Mouse (Mus musculus) cerebral cortex, adult 2 months (tissue): ENCODE data around the gene Lrrc25.

Source experiments
- WGBS: fragments of 180-500 bp; shearing (Covaris S2); methylation state at CpG from one replicate; pipeline ENCODE4 v1.1.7; 2018; 5-methylcytosine and 5-hydroxymethylcytosine counted together

Gene Lrrc25

DNA sequence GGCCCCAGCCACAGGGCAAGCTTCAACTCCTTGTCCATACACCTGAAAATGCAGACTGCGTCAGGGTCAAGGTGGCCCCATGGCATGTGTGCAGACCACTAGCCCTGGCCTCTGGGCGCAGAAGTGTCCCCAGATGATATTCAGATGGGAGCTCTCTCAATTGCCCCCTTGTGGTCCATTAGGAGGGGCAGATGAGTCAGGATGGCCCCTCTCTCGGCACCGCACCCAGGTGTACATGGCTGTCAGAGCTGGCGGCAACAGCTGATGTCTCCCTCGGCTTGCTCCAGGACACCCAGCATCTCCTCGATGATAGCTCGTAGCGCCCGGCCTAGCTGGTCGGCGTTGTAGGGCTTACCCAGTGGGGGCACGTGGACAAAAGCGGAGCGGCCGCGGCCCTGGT is 34.4 kb downstream of the Lrrc25 start:
- WGBS: 96% methylated on average over 17 of the region's 17 CpGs

DNA sequence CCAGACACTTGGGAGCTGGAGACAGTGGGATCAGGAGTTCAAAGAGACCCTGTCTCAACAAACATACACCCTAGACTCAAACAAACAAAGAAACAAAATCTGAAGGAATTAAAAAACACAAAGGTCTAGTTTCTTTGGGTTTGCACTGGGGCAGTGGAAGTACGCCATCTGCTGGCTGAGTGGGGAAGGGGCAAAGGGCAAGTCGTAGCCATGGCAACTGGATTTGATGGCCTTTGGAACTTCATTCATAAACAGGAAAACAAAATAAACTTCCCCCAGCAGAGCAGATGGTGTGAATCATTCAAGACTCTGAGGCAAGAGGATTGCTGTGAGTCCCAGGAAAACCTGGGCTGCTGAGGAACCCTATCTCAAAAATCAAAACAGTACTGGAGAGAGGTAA is 37.3 kb downstream of the Lrrc25 start:
- 47% methylated on average over 2 of the region's 2 CpGs for WGBS

DNA sequence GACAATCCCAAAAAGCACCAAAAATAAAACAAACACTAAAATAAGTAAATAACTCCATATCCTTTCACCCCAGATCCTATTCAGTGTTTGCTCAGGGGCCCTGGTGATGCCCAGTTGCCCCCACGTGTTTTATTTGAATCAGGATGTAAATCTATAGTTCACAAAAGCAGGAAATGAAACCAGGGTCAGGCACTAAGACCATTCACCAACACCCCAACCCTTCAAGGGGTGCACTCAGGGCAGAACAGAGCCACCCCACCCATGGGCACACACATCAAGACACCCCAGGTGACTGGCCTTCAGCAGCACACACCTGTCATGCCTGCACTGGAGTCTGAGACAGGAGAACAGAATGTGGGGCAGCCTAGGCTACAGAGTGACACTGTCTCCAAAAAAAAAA is 38.2 kb downstream of the Lrrc25 start:
- 81% methylated on average over 1 of the region's 1 CpGs for WGBS

DNA sequence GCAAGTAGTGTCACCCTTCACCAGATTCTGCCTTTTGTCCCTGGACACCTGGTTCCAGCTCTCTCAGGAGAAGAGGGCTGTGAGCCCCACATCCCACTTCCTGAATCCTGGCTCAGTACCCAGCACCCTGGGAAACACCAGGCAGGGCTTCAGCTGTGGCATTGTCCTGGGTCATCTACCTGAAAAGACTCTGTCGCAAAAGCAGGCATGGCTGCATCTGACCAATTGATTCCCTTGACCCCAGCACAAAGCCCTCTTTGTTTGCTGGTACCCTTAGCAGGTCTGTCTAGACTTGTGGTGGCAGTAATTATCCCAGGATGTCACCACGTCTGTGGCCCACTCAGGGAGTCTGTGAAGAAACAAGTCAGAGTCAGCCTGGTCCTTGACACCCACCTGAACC is 39.5 kb downstream of the Lrrc25 start:
- WGBS: 68% methylated on average over 2 of the region's 2 CpGs

DNA sequence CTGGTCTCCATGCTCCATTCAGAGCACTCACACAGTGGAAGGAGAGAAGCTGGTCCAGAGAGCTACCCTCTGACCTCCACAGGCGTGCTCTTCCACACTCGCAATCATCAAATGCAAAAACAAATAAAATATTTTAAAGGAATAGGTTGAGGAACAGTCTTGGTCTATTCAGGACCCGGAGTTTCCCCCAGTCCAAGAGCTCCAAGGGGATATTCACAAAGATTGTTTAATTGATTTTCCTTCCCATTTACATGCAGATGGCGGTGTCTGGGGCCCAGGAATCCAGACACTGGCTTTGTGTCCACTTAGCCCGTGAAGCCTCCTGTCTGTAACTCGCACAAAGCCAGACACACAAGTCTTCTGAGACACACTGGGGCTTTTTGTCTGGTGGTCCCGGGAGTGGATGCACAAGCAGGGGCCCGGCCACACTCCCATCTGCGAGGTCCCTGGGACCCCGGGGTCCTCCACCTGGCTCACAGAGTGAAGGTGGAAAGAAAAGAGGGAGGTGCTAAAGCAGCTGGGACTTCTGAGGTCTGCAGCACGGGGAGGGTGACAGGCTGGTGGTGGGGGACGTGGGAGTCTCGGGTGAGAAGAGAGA is 40.3 kb downstream of the Lrrc25 start:
- WGBS: 62% methylated on average over 13 of the region's 13 CpGs

DNA sequence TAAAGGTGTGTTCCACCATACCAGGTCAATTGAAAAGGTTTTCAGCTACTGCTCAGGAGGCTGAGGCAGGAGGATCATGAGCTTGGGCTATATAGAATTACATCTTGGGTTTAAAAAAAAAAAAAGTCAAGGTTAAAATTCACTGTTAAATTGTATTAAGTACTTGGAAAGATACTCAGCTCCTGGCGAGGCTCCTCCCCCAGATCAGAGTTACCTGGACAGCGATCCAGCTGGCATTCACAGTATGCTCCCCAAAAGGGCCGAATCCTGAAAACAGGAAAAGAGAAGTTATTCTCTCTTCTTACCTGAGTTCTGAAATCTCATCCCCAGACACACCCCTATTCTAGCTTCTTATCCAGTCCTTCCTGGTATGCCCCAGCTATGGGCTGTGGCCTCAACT is 41.3 kb downstream of the Lrrc25 start:
- 97% methylated on average over 3 of the region's 3 CpGs for WGBS

DNA sequence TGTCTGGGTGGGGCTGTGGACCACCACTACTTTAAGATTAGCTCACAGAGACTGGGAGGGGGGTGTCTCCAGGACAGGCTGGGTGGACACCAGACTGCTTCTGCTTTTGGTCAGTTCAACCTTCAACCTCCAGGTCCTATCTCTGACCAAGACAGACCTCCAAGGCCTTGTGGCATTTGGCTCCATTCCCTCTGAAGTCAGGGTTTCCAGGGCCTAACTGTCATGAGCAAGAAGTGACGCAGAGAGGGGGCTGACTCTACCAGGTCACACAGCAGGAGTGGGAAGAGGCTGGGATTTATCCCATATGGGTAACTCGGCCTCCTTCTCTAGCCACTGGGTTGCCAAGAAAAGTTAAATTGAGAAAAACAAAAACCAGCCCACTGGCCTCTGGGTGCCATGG is 41.8 kb downstream of the Lrrc25 start:
- 72% methylated on average over 2 of the region's 2 CpGs for WGBS

DNA sequence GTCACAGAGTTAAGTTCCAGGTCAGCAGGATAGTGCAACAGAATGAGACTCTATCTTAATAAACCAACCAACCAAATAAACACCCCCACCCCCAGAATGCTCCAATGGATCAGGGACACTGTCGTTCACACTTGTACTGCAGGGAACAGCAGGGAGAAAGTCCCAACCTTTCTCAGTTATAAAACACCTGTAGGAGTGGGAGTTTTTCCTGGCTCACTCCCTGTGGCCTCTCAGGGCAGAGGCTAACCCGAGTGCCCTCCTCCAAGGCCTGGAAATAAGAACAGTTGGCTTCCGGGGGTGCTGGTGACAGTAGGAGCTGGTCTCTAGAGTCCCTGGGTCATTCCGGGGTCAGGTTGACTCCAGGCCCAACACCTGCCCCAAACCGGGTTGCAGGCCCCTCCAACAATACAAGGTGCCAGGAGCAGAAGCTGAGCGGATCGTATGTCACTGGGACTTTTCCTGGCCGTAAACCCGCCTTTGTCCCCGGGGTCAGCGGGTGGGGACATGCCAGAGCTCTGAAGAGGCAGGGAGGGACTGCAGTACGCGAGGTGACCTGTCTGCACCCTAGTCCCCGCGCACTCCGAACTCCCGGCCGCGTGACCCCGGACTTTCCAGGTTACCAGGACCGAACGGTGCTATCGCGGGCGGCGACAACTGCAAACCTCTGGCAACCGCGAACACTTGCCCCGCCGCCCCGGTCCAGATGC is 43.1 kb downstream of the Lrrc25 start:
- WGBS: 2% methylated on average over 31 of the region's 31 CpGs

DNA sequence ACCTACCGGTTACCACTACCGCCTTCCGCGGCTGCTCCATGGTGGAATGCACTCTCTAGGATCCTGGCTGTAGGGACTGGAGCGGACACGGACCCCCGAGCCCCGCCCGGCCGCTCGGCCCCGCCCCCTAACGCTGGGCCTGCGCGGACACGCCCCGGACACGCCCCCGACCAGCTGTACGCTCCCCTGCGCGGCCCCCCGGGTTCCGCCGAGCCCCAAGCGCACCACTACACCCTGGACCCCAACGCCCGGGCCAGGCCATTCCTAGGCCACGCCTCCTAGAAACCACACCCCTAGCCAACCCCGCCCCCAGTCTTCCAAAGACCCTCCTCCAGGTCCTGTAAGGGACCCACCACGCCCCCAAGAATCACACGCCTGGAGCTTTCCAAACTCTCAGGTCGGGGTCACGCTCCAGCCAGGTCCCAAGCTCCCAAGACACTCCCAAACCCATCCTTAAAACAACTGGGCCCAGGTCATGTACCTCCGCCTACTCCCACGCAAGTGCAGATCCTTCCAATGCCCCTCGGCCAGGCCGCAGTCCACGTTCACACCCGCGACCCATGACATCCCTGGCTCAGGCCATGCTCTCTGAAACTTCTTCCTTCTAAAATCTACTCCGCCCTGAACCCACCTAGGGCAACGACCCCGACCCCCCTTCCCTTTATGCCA is 43.8 kb downstream of the Lrrc25 start:
- 2% methylated on average over 44 of the region's 44 CpGs for WGBS

DNA sequence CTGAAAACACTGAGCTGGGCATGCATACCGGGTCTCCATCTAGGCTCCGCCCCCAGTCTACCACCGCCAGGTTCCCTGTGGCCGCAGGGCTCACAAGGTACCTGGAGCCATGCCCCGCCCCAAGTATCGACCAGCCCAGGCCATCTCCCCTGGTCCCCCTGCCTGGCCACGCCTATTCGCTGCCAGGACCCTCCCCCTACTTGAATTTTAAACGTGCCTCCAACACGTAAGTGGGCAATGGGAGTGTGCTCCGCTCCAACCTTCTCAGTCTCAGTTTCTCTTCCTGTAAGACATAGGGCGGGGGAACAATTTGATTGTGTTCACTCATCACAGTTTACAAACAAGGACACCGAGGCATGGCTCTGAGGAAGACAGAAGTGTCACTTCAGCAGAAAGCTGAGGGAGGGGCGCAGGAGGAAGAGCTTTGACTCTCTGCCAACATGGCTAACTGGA is 44.3 kb downstream of the Lrrc25 start, which contains the start of gene Pgpep1:
TSS of gene Pgpep1 (minus strand) at position 116 of the 453 bp plus-strand sequence.
- WGBS: 7% methylated on average over 14 of the region's 14 CpGs

DNA sequence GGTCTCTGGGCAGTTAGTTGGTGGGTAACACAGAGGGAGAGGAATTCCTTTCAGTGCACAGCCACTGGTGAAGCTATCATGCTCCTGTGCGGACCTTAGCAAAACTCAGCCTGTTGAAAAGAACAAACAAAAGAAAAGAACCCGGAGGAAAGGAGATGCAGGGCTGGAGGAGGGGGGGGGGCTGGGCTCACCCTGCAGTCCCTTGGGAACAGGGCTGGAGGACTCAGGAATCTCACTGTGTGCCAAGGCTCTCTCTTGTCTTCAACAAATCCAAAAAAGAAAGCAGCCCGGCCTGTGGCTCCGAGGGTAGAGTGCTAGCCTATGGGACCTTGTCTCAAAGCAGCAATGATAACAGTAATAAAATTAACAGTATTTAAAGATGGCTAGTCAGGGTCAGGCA is 47.7 kb downstream of the Lrrc25 start:
- WGBS: 65% methylated on average over 4 of the region's 4 CpGs

DNA sequence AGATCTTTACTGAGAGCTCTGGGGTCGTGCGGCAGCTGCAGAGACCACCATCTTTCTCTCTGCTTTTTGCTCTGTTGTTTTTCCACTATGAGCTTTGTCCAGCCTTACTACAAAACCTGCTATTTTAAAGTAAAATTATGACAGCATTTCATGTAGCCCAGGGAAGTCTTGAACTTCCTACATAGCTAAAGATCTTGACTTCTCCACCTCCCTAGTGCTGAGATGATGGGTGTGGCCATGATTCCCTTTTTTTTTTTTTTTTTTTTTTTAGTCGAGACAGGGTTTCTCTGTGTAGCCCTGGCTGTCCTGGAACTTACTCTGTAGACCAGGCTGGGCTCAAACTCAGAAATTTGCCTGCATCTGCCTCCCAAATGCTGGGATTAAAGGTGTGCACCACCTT is 48.7 kb downstream of the Lrrc25 start:
- 84% methylated on average over 3 of the region's 3 CpGs for WGBS

DNA sequence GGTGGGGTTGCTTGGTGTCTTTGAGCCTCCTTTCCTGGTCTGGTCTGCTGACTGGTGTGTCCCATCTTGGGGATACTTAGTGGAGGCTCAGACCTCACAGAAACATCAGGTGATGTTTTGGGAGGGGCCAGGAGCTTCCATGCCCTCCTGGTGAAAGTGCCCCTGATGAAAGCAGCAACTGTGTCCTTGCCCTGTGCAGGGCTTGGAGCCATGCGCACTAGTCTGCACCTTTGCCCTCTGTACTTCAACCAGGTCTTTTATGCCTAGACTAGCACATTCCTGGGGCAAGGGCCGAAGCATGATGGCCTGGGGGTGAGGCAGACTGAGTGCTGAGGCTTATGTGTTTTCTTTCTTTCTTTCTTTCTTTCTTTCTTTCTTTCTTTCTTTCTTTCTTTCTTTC is 49.6 kb downstream of the Lrrc25 start:
- WGBS: 100% methylated on average over 2 of the region's 2 CpGs

DNA sequence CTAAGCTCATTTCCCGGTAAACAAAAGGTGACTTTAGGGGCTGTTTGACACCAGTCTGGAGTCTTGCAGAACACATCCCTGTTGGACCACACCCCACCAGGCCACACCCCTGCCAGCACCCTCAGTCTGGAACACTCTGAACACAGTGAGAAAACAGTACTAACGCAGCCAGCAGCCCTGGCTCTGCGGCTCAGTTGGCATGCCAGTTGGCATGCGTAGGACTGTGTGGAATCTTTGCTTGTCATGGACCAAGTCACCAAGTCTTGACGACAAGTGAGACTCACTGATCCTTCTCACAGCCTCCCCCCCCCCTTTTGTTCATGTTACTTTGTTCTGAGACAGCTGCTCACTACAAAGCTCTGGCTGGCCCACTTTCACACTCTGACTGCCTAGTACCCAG is 51.1 kb downstream of the Lrrc25 start:
- 33% methylated on average over 5 of the region's 5 CpGs for WGBS
